Mouse (Mus musculus) megakaryocyte, embryonic 14.5 days (primary cell): ENCODE data around the gene Svip.

ENCODE experiments used
- FLI1 ChIP-seq: IDR thresholded peaks from 2 replicates; pipeline ENCODE4 v1.6.1; 2012; ENCODE audit warnings: low read length, inconsistent platforms, mixed read lengths
- GATA1 ChIP-seq: IDR thresholded peaks from 3 replicates; pipeline ENCODE4 v1.6.1; 2012; ENCODE audit warnings: mixed read lengths, low read length, inconsistent platforms, borderline replicate concordance

GRCm38 (mm10) chr7:51973526-51973925 lies 32.3 kb downstream of the Svip start:
- TF ChIP-seq GATA1, result no peak
- no peak for TF ChIP-seq FLI1
